Mouse (Mus musculus) ES-E14 (cell line): ENCODE data around the gene Serpina6.

Experiments
- HCFC1 ChIP-seq: IDR thresholded peaks from 2 replicates; pipeline ENCODE4 v1.6.1; 2012; ENCODE audit warnings: low read length, inconsistent platforms, borderline replicate concordance; ENCODE audit not compliant: insufficient read depth
- ZC3H11A ChIP-seq: IDR thresholded peaks from 2 replicates; pipeline ENCODE4 v1.6.1; 2012; ENCODE audit warnings: low read depth, mild to moderate bottlenecking, inconsistent platforms, low read length, borderline replicate concordance

- TF ChIP-seq HCFC1 (no peak), ZC3H11A (no peak)
These were observed 13.3 kb upstream of the Serpina6 start for GRCm38 (mm10) chr12:103670344-103670743.
